Mouse (Mus musculus) heart, postnatal 0 days (tissue): ENCODE measurements around the gene Usp40.

Source experiments
- CTCF ChIP-seq: IDR thresholded peaks from 2 replicates; pipeline ENCODE4 v1.5.1; 2016; ENCODE audit warnings: antibody characterized with exemption, control low read depth, low read depth
- EP300 ChIP-seq: IDR thresholded peaks from 2 replicates; pipeline ENCODE4 v1.6.1; 2016; ENCODE audit warnings: antibody characterized with exemption, low read depth

DNA sequence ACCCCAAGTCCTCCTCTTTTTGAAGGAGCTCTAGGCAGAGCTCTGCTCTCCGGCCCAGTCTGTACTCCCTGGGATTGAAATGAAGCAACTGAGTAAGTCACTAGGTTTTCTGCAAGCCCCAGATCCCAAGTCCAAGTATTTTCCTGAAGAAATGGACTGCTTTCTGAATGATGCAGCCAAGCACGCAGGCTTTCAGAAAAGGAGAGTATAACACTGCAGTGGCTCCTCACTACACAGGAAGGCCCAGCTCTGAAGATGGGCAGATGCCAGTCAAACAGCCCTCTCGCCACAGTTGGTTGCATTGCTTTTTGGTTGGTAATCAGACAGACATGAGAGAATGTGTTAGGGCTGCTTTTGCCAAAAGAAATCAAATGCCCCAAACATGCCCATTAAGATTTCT, 56.7 kb downstream of the Usp40 start:
- TF ChIP-seq CTCF (no peak), EP300 (no peak)
